Mouse (Mus musculus): Measurements from ENCODE around the gene Taf15.

DNA sequence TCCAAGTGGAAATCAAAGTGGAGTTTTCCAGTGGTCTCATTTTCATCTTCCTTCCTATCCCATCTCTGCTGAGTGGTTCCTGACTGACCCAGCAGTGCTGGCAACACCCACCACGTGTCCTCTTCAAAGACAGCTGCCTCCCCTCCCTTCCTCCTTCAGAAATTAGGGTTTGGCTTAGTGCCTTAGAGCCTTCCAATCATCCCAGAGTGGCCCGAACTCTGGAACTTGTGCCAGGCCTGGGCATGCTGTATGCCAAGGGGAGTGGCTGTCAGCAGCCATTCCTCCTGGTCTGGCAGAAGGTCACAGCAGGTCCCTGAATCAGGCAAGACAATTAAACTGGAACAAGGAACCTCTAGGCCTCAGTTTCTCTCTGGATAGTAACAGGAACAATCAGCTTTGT, 6.9 kb upstream of the Taf15 start:
- TF ChIP-seq POLR2A (IDR thresholded peaks at IDR 0.05; ENCODE audit: low read depth, low read length) (no peak), CTCF (conservative IDR thresholded peaks at IDR 0.05; ENCODE audit: insufficient read depth, insufficient read length, low read depth, low read length) (no peak)

Data from kidney, adult 2 months (tissue).